Mouse (Mus musculus) hindbrain, embryonic 13.5 days (tissue): ENCODE measurements around the gene Fsip1. TPM values are rescaled to one million over a fixed set of nuclear protein-coding genes. Genes with fewer than 3 reads are reported as not detected.

Experiments used
- ATAC-seq: fragments of 200-750 bp; cut with Nextera tagmentation; 2 replicates; pipeline ENCODE4 v1.8.0; 2017; ENCODE audit warnings: moderate TSS enrichment; ENCODE audit not compliant: low FRiP score
- H3K27ac ChIP-seq: fragments of 300-500 bp; sonication (generic); 2 replicates; pipeline ENCODE4 v1.5.1; 2015; ENCODE audit warnings: inconsistent platforms, mild to moderate bottlenecking, moderate library complexity
- H3K27me3 ChIP-seq: fragments of 300-500 bp; sonication (generic); 2 replicates; pipeline ENCODE4 v1.6.1; 2015; ENCODE audit warnings: mild to moderate bottlenecking, inconsistent platforms
- H3K36me3 ChIP-seq: fragments of 300-500 bp; sonication (generic); 2 replicates; pipeline ENCODE4 v1.6.1; 2015; ENCODE audit warnings: mild to moderate bottlenecking, inconsistent platforms
- H3K4me1 ChIP-seq: fragments of 300-500 bp; sonication (generic); replicated peaks from 2 replicates; pipeline ENCODE4 v1.6.1; 2015; ENCODE audit warnings: inconsistent platforms
- H3K4me2 ChIP-seq: fragments of 300-500 bp; sonication (generic); 2 replicates; pipeline ENCODE4 v1.6.1; 2015; ENCODE audit warnings: inconsistent platforms, mild to moderate bottlenecking, moderate library complexity
- H3K4me3 ChIP-seq: fragments of 300-500 bp; sonication (generic); 2 replicates; pipeline ENCODE4 v1.5.1; 2015; ENCODE audit warnings: mild to moderate bottlenecking, inconsistent platforms
- H3K9ac ChIP-seq: fragments of 300-500 bp; sonication (generic); 2 replicates; pipeline ENCODE4 v1.6.1; 2015; ENCODE audit warnings: mild to moderate bottlenecking, inconsistent platforms
- H3K9me3 ChIP-seq: fragments of 300-500 bp; sonication (generic); 2 replicates; pipeline ENCODE4 v1.6.1; 2016; ENCODE audit warnings: inconsistent platforms
- WGBS: fragments of 180-500 bp; shearing (Covaris S2); methylation state at CpG from one replicate; pipeline ENCODE4 v1.1.7; 2015; 5-methylcytosine and 5-hydroxymethylcytosine counted together
- polyA plus RNA-seq: library from polyadenylated mRNA; unstranded; fragments of >200 nt; fragmentation: Nextera tagmentation; extraction: Ambion mirVana; gene quantifications from 2 replicates; pipeline ENCODE4 v1.2.1, GENCODE M21; 2015

Gene Fsip1
- polyA plus RNA-seq, 1 experiment from 2014 or later = 3.2 TPM

DNA sequence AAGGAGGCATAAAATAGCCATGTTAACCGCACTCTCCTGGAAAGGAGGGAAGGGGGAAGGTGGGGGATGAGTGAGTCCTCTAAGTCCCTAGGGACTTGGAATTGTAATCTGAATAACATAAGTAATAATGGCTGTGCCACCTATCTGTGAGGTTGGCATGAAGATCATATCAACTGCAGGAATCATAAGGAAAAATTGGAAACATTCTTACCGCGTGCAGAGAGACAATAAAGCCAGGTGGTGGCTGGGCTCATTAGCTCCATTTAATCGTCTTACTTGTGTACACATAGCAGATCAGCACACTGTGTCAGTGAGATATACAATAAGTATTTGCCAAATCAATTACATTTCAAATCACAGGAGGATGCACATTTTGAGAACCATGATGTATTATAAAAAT is 52.1 kb downstream of the Fsip1 start:
- H3K9me3 ChIP-seq = no peaks in the 10 kb centered on the region
- peaks cover 48% of the 10 kb centered on the region for H3K4me1 ChIP-seq
- 0 out of 2 replicates have a peak, but pooled peaks cover 7% of the 10 kb centered on the region for H3K27me3 ChIP-seq
- 31% methylated on average over 4 of the region's 4 CpGs for WGBS
- no peak for ATAC-seq
- no peak overlapping the region for H3K4me3 ChIP-seq
- peak overlapping the region; percentile 43; the same call in 1 of the 2 replicates for H3K4me2 ChIP-seq
- H3K27ac ChIP-seq = peak overlapping the region; percentile 90
- no peaks in the 10 kb centered on the region for H3K36me3 ChIP-seq
- no peak overlapping the region for H3K9ac ChIP-seq

- H3K36me3 ChIP-seq = no peaks in the 10 kb centered on the region
- H3K9me3 ChIP-seq = no peaks in the 10 kb centered on the region
- H3K4me2 ChIP-seq = peak overlapping the region; percentile 43
- peak; percentile 88 for ATAC-seq
- peak overlapping the region; percentile 90 for H3K27ac ChIP-seq
- H3K4me1 ChIP-seq = peaks cover 48% of the 10 kb centered on the region
- 0 out of 2 replicates have a peak overlapping the region, but pooled peaks have one; percentile 5 for H3K4me3 ChIP-seq
- H3K9ac ChIP-seq = peak overlapping the region; percentile 53; the same call in 1 of the 2 replicates
- 0 out of 2 replicates have a peak, but pooled peaks cover 7% of the 10 kb centered on the region for H3K27me3 ChIP-seq
- 11% methylated on average over 16 of the region's 16 CpGs for WGBS
Observed at GRCm38 (mm10) chr2:118203739-118204461, 52.9 kb downstream of the Fsip1 start.

DNA sequence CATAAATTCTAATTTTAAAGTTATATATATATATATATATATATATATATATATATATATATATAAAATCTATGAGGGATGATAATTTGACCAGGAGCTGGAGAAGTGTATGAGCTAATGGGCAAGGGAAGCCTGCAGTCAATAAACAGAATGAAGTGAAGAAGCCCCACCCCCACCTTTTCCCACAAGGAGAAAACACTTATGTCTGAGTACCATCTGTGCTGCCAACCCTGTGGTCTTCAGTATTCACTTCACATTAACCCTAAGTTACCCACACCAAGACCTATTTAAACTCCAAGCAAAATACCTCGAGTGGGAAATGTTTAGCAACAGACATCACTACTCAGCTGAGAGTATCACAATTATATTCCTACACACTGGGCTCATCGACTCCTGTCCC is 53.8 kb downstream of the Fsip1 start:
- Histone ChIP-seq H3K4me3 (no peak overlapping the region), H3K27ac (peak overlapping the region; percentile 90), H3K9ac (no peak overlapping the region), H3K9me3 (no peaks in the 10 kb centered on the region), H3K4me2 (peak overlapping the region; percentile 43), H3K27me3 (0 out of 2 replicates have a peak, but pooled peaks cover 4% of the 10 kb centered on the region), H3K4me1 (peaks cover 45% of the 10 kb centered on the region), H3K36me3 (no peaks in the 10 kb centered on the region)
- no peak for ATAC-seq
- WGBS = 41% methylated on average over 2 of the region's 2 CpGs

DNA sequence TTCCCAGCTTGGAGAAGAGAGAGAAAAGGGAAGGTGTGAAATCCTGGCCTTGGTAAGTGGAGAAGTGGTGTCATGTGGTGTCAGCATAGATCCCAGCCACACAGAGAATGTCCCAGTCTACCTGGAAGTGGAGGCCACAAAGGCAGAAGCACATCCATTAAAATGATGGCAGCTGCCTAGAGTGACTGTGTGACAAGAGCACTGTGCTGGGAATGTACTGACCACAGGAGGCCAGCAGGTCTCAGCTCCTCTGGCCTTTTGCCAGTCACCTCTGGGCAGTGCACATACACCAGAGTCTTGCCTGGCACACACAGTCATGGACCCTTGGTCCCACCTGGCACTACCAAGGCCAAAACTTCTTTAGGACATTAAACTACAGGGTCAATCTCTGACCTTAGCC is 54.8 kb downstream of the Fsip1 start:
- H3K4me1 ChIP-seq = peaks cover 45% of the 10 kb centered on the region
- H3K9ac ChIP-seq = no peak overlapping the region
- H3K4me2 ChIP-seq = no peak overlapping the region
- H3K27me3 ChIP-seq = 0 out of 2 replicates have a peak, but pooled peaks cover 4% of the 10 kb centered on the region
- no peaks in the 10 kb centered on the region for H3K36me3 ChIP-seq
- H3K27ac ChIP-seq = peak overlapping the region; percentile 8; the same call in 1 of the 2 replicates
- ATAC-seq = no peak
- H3K9me3 ChIP-seq = no peaks in the 10 kb centered on the region
- H3K4me3 ChIP-seq = no peak overlapping the region

- 8% methylated on average over 5 of the region's 5 CpGs for WGBS
Observed at GRCm38 (mm10) chr2:118199867-118200266, 56.9 kb downstream of the Fsip1 start.

GRCm38 (mm10) chr2:118196966-118197365 is 59.8 kb downstream of the Fsip1 start:
- Histone ChIP-seq H3K9me3 (no peaks in the 10 kb centered on the region), H3K9ac (no peak overlapping the region), H3K27ac (no peak overlapping the region), H3K4me1 (peaks cover 4% of the 10 kb centered on the region), H3K36me3 (no peaks in the 10 kb centered on the region), H3K27me3 (0 out of 2 replicates have a peak, but pooled peaks cover 2% of the 10 kb centered on the region), H3K4me3 (no peak overlapping the region), H3K4me2 (no peak overlapping the region)
- 79% methylated on average over 3 of the region's 3 CpGs for WGBS
- ATAC-seq = no peak

More at GRCm38 (mm10) chr2:118199867-118200266, 56.9 kb downstream of the Fsip1 start:
- Histone ChIP-seq H3K4me2 (no peak overlapping the region), H3K36me3 (no peaks in the 10 kb centered on the region), H3K4me1 (peaks cover 31% of the 10 kb centered on the region), H3K27ac (no peak overlapping the region), H3K9ac (no peak overlapping the region), H3K4me3 (no peak overlapping the region), H3K9me3 (no peaks in the 10 kb centered on the region), H3K27me3 (0 out of 2 replicates have a peak, but pooled peaks cover 4% of the 10 kb centered on the region)
- ATAC-seq = no peak

DNA sequence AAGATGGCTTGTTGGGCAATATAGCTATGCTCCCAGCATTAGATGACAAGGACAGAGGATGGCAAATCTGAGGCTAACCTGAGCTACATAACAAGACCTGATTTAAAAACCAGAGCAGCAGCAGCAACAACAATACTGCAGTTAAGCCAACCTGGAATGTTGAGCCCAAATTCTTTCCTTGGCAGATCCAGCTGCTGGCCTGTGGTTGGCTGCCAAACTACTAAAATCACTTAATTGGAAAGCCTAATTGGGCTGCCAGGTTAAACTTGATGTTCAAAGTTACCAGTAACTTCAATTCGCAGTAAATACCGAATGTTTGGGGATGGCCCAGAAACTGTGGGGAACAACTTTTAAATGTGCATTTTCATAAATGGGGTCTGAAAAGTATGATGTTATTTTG is 74.6 kb downstream of the Fsip1 start:
- Histone ChIP-seq H3K27ac (no peak overlapping the region), H3K9ac (no peak overlapping the region), H3K36me3 (no peaks in the 10 kb centered on the region), H3K4me3 (no peak overlapping the region), H3K4me1 (no peaks in the 10 kb centered on the region), H3K4me2 (no peak overlapping the region), H3K27me3 (no peaks in the 10 kb centered on the region), H3K9me3 (no peaks in the 10 kb centered on the region)
- 94% methylated on average over 2 of the region's 2 CpGs for WGBS
- no peak for ATAC-seq

GRCm38 (mm10) chr2:118179873-118180585 is 76.7 kb downstream of the Fsip1 start:
- Histone ChIP-seq H3K9ac (no peak overlapping the region), H3K4me1 (no peaks in the 10 kb centered on the region), H3K27me3 (no peaks in the 10 kb centered on the region), H3K9me3 (no peaks in the 10 kb centered on the region), H3K27ac (no peak overlapping the region), H3K4me3 (no peak overlapping the region), H3K36me3 (no peaks in the 10 kb centered on the region), H3K4me2 (peak overlapping the region; percentile 42)
- no peak for ATAC-seq

- H3K4me1 ChIP-seq = no peaks in the 10 kb centered on the region
- no peak overlapping the region for H3K9ac ChIP-seq
- no peak overlapping the region for H3K27ac ChIP-seq
- H3K4me2 ChIP-seq = peak overlapping the region; percentile 42
- H3K36me3 ChIP-seq = no peaks in the 10 kb centered on the region
- H3K27me3 ChIP-seq = no peaks in the 10 kb centered on the region
- no peaks in the 10 kb centered on the region for H3K9me3 ChIP-seq
- WGBS = 2% methylated on average over 7 of the region's 10 CpGs
- no peak for ATAC-seq
- H3K4me3 ChIP-seq = no peak overlapping the region
Observed at GRCm38 (mm10) chr2:118179472-118179871, 77.3 kb downstream of the Fsip1 start.

DNA sequence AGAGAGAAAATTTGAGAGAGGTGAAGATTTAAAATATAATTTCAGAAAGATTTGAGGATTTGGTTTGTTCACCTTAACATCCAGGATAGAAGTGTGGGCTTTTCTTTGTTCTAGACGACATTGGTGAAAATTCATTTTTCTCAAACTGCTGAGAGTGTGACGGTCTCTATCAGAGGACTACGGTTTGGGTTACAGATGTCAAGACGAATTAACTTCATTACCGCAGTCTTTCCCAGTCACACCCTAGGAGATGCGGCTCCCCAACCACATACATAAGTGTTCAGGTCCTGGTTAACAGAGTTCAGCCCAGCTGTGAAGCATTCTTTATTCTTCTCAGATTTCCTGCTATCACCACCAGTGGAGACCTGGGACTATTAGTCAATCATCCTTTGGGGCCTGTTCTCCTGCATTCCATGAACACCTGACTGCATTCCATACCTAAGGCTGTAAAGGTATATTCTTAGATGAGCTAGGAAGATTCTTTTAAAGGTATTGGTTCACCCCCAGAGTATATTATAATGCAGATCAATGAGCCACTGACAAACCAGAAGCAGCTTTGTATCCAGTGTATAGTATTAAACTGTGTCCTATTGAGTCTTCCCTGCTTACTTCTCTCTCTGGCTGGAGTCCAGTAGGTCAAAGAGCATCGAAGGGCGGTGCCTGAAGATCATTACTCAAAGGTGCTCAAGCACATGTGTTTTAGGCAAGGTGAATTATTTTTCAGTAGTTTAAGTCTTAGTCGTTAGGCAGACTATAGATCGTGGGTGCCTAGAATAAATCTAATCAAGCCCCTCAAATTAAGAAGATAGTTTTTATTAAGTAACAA is 82.0 kb downstream of the Fsip1 start:
- Histone ChIP-seq H3K36me3 (no peaks in the 10 kb centered on the region), H3K27ac (no peak overlapping the region), H3K4me2 (no peak overlapping the region), H3K27me3 (no peaks in the 10 kb centered on the region), H3K4me3 (no peak overlapping the region), H3K9ac (no peak overlapping the region), H3K9me3 (peaks cover 3% of the 10 kb centered on the region; the same call in 1 of the 2 replicates), H3K4me1 (no peaks in the 10 kb centered on the region)
- ATAC-seq = no peak
- 83% methylated on average over 10 of the region's 10 CpGs for WGBS

DNA sequence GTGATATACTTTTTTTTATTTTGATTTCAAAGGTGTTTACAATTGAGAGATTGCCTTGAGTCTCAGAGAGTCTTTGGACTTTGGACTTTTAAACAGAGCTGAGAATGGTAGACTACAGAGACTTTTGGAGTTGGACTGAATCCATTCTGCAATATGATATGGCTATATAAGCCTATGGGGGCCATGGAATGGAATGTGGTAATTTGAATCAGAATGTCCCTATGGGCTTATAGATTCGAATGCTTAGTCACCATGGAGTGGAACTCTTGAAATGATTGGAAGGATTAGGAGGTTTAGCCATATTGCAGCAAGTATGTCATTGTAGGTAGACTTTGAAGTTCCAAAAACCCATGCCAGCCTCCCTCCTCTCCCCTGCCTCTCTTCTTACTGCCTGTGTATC is 88.5 kb downstream of the Fsip1 start:
- WGBS = 82% methylated on average over 1 of the region's 1 CpGs
- no peak overlapping the region for H3K4me2 ChIP-seq
- ATAC-seq = no peak

GRCm38 (mm10) chr2:118167731-118168130 is 89.0 kb downstream of the Fsip1 start:
- Histone ChIP-seq H3K4me1 (peaks cover 3% of the 10 kb centered on the region; the same call in 1 of the 2 replicates), H3K9ac (no peak overlapping the region), H3K27me3 (no peaks in the 10 kb centered on the region), H3K9me3 (peaks cover 3% of the 10 kb centered on the region; the same call in 1 of the 2 replicates), H3K36me3 (no peaks in the 10 kb centered on the region), H3K4me3 (no peak overlapping the region), H3K27ac (no peak overlapping the region), H3K4me2 (no peak overlapping the region)
- peak; percentile 61; the same call in 1 of the 2 replicates for ATAC-seq
- 56% methylated on average over 4 of the region's 4 CpGs for WGBS

More for the DNA sequence above, 88.5 kb downstream of the Fsip1 start:
- no peak overlapping the region for H3K9ac ChIP-seq
- H3K27ac ChIP-seq = no peak overlapping the region
- H3K27me3 ChIP-seq = no peaks in the 10 kb centered on the region
- H3K4me1 ChIP-seq = peaks cover 3% of the 10 kb centered on the region; the same call in 1 of the 2 replicates
- no peak overlapping the region for H3K4me3 ChIP-seq
- H3K36me3 ChIP-seq = no peaks in the 10 kb centered on the region
- peaks cover 3% of the 10 kb centered on the region; the same call in 1 of the 2 replicates for H3K9me3 ChIP-seq
